Mouse (Mus musculus) liver, embryonic 14.5 days (tissue): ENCODE data around the gene Aox4.

Experiments
- CTCF ChIP-seq: IDR thresholded peaks from 2 replicates; pipeline ENCODE4 v1.5.1; 2016; ENCODE audit warnings: antibody characterized with exemption, low read depth, control low read depth
- EP300 ChIP-seq: IDR thresholded peaks from 2 replicates; pipeline ENCODE4 v1.6.1; 2016; ENCODE audit warnings: antibody characterized with exemption, low read depth

GRCm38 (mm10) chr1:58244487-58244886 is 34.3 kb downstream of the Aox4 start:
- no peak for TF ChIP-seq CTCF
- no peak for TF ChIP-seq EP300
